Mouse (Mus musculus) frontal cortex, adult (tissue): ENCODE measurements at regions not wholly inside any gene's neighbourhood (a gene's known extent, or its start where the extent isn't known, plus 50 kb on each side); places are given as distances from the start of the nearest gene placed in this dataset.

Experiments used
- ATAC-seq: cut with Nextera tagmentation; 2 replicates; pipeline ENCODE4 v1.9.2; 2017; ENCODE audit warnings: mild to moderate bottlenecking, moderate library complexity, mixed read lengths; ENCODE audit not compliant: low TSS enrichment

DNA sequence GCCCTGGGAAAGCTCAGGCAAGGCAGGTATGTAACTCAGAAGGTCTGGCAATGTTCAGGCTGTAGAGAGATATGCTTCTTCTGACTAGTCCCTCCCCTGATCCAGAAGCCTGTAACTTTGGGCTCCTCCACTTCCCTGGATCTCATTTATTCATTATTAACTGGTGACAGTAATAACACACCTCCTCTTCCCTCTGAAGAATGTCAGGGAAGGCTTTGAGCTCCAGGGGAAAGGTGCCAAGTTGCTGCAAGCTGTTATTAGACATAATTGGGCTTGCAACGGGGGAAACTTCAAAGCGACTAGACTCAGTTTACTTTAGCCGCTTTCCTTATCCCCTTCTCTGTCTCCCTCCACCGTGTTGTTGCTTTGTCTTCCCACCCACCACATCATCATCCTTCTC lies 75.6 kb upstream of the Tmprss2 start:
- ATAC-seq: no peak

- no peak for ATAC-seq
These were observed 74.7 kb upstream of the Tmprss2 start for GRCm38 (mm10) chr16:97685603-97686285.

DNA sequence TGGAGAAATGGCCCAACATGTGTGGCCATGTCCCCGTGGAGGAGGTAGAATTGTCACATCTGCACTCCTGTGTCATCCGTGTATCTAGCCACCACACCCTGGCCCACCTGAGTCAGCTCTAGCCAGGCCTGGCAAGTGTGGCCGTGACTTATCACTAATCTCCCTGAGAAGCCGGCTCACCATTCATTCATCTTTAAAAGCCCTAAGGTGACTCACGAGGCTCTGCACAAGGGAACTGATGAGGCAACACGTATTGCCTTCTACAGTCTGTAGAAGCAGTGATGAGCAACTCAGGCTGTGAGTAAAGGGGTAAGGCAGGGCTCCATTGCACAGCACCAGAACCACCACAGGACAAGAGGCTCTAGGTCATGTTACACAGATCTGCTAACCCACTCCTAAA lies 70.2 kb upstream of the Tmprss2 start:
- no peak for ATAC-seq

- ATAC-seq: no peak
These were observed 68.8 kb upstream of the Tmprss2 start for GRCm38 (mm10) chr16:97679820-97680219.

DNA sequence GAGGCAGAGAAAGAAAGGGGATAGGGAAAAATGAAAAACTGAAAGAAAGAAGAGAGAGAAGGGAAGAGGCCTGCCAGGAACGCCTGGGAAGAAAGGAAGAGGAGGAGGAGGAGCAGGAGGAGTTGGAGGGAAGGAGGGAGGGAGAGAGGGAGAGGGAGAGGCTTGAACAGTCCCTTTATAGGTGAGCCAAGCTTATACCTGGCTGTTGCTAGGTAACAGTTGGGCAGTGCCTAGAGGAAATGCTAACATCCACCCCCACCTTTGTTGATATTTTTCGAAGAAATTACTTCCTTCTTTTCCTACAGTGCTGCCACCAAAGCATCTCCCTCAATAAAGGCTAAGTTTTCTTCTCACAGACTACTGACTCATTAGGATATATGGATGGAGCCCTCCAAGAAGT lies 68.3 kb upstream of the Tmprss2 start:
- ATAC-seq: no peak

GRCm38 (mm10) chr16:97677621-97678020 lies 66.6 kb upstream of the Tmprss2 start:
- no peak for ATAC-seq

- ATAC-seq: no peak
These were observed 62.6 kb upstream of the Tmprss2 start for GRCm38 (mm10) chr16:97673576-97673975.

- peak; percentile 64 for ATAC-seq
These were observed 59.4 kb upstream of the Tmprss2 start for GRCm38 (mm10) chr16:97670131-97671038.

DNA sequence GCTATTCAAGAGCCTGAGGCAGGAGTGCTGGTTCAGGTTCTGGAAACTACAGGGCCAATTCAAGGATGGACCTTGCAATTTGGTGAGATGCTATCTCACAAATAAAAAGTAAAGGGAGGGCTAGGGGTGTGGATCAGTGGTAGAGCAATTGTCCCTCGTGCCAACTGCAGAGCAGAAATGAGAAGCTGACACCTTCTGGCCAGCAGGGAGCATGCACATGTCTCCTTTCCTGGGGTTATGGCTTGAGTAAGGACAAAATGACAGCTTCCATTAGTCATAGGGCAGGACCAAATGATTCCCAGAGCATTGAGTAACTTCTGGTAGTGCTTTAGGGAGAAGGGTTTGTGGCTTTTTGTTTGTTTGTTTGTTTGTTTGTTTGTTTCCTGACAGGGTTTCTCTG lies 56.5 kb upstream of the Tmprss2 start:
- ATAC-seq: no peak

DNA sequence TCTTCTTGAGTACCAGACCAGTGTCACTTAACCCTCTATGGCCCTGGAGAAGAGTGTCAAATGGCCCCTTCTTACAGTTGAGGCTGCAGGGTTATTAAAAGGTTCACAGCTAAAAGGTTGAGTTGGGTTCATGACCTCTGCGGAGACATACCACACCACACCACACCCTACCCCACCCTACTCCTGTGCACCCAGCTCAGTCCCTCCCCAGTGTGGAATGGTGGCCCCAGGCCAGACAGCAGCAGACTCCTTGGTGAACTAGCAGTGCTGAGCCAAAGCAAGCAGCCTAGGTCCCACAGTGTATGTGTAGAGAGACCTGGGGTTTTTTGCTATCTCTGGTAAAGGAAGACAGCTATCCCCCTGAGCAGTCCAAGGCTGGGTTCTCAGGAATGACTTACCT lies 54.5 kb upstream of the Tmprss2 start:
- ATAC-seq: no peak
